Mouse (Mus musculus) limb, embryonic 14.5 days (tissue): ENCODE data around the gene Sos1. TPM values are rescaled to one million over a fixed set of nuclear protein-coding genes. Genes with fewer than 3 reads are reported as not detected.

ENCODE experiments used
- ATAC-seq: fragments of 200-750 bp; cut with Nextera tagmentation; 2 replicates; pipeline ENCODE4 v1.8.0; 2017; ENCODE audit warnings: low read depth, moderate number of reproducible peaks, moderate TSS enrichment; ENCODE audit not compliant: low FRiP score
- DNase-seq: peaks from one replicate; pipeline ENCODE4 v3.0.0-alpha.2; 2015; ENCODE audit warnings: low spot score
- H3K27ac ChIP-seq: fragments of 300-500 bp; sonication (generic); replicated peaks from 2 replicates; pipeline ENCODE4 v1.5.1; 2014; ENCODE audit warnings: low read depth, mild to moderate bottlenecking, low read length, moderate library complexity, mixed read lengths
- H3K27me3 ChIP-seq: fragments of 300-500 bp; sonication (generic); 2 replicates; pipeline ENCODE4 v1.6.1; 2014; ENCODE audit warnings: low read length, mixed read lengths; ENCODE audit not compliant: control insufficient read depth, insufficient read depth
- H3K36me3 ChIP-seq: fragments of 300-500 bp; sonication (generic); 2 replicates; pipeline ENCODE4 v1.6.1; 2014; ENCODE audit warnings: mild to moderate bottlenecking, low read length, moderate library complexity, mixed read lengths; ENCODE audit not compliant: control insufficient read depth, insufficient read depth
- H3K4me1 ChIP-seq: fragments of 300-500 bp; sonication (generic); 2 replicates; pipeline ENCODE4 v1.6.1; 2014; ENCODE audit warnings: antibody characterized with exemption, low read length, mixed read lengths; ENCODE audit not compliant: control insufficient read depth, insufficient read depth
- H3K4me2 ChIP-seq: fragments of 300-500 bp; sonication (generic); replicated peaks from 2 replicates; pipeline ENCODE4 v1.6.1; 2014; ENCODE audit warnings: low read depth, mild to moderate bottlenecking, low read length, moderate library complexity; ENCODE audit not compliant: severe bottlenecking
- H3K4me3 ChIP-seq: fragments of 300-500 bp; sonication (generic); replicated peaks from 2 replicates; pipeline ENCODE4 v1.5.1; 2014; ENCODE audit warnings: low read length
- H3K9ac ChIP-seq: fragments of 300-500 bp; sonication (generic); 2 replicates; pipeline ENCODE4 v1.6.1; 2014; ENCODE audit warnings: mild to moderate bottlenecking, low read depth, low read length, moderate library complexity; ENCODE audit not compliant: severe bottlenecking
- H3K9me3 ChIP-seq: fragments of 300-500 bp; sonication (generic); 2 replicates; pipeline ENCODE4 v1.6.1; 2016; ENCODE audit warnings: low read length; ENCODE audit not compliant: control insufficient read depth
- POLR2A ChIP-seq: fragments of 200-500 bp; IDR thresholded peaks from 2 replicates; pipeline ENCODE4 v1.8.0; 2012; ENCODE audit warnings: inconsistent platforms, mild to moderate bottlenecking, moderate library complexity, borderline replicate concordance; ENCODE audit not compliant: insufficient read depth, insufficient read length; ENCODE audit errors: extremely low read depth
- WGBS: fragments of 180-500 bp; shearing (Covaris S2); extraction: QIAGEN DNeasy Blood & Tissue Kit; methylation state at CpG from one replicate; pipeline ENCODE4 v1.1.7; 2014; 5-methylcytosine and 5-hydroxymethylcytosine counted together
- polyA plus RNA-seq, 2 experiments: library from polyadenylated mRNA; depleted of rRNA in 1 of 2; stranded (reverse) in 1 of 2; unstranded in 1 of 2; fragments of >200 nt; fragmentation: Nextera tagmentation in 1 of 2; extraction: Ambion mirVana in 1 of 2; gene quantifications; 2 replicates each; pipeline versions ENCODE4 v1.2.1 to v1.2.3; 2012 to 2014

Gene Sos1
- polyA plus RNA-seq, 2 experiments: 10.3 to 10.5 TPM

- peaks cover 16% of the 10 kb centered on the region for H3K36me3 ChIP-seq
- H3K9me3 ChIP-seq: no peaks in the 10 kb centered on the region
- no peak overlapping the region for H3K4me2 ChIP-seq
- no peak overlapping the region for H3K4me3 ChIP-seq
- no peak for TF ChIP-seq POLR2A
- no peak overlapping the region for H3K9ac ChIP-seq
- ATAC-seq (no peak), DNase-seq (no peak)
- no peaks in the 10 kb centered on the region for H3K27me3 ChIP-seq
- H3K27ac ChIP-seq: no peak overlapping the region
- H3K4me1 ChIP-seq: 0 out of 2 replicates have a peak, but pooled peaks cover 3% of the 10 kb centered on the region
- 86% methylated on average over 7 of the region's 7 CpGs for WGBS
Measured at GRCm38 (mm10) chr17:80426171-80426570, 54.1 kb downstream of the Sos1 start.

GRCm38 (mm10) chr17:80420998-80421397 is 59.3 kb downstream of the Sos1 start:
- ATAC-seq (no peak), DNase-seq (no peak)
- no peak for TF ChIP-seq POLR2A
- Histone ChIP-seq H3K36me3 (peaks cover 55% of the 10 kb centered on the region), H3K27ac (no peak overlapping the region), H3K4me3 (no peak overlapping the region), H3K27me3 (no peaks in the 10 kb centered on the region), H3K4me1 (no peaks in the 10 kb centered on the region), H3K4me2 (no peak overlapping the region), H3K9ac (no peak overlapping the region), H3K9me3 (no peaks in the 10 kb centered on the region)
- WGBS: 84% methylated on average over 1 of the region's 1 CpGs

GRCm38 (mm10) chr17:80418572-80419210 is 61.6 kb downstream of the Sos1 start:
- Histone ChIP-seq H3K9me3 (no peaks in the 10 kb centered on the region), H3K4me2 (no peak overlapping the region), H3K4me3 (no peak overlapping the region), H3K27ac (no peak overlapping the region), H3K27me3 (no peaks in the 10 kb centered on the region), H3K4me1 (no peaks in the 10 kb centered on the region), H3K36me3 (peaks cover 67% of the 10 kb centered on the region), H3K9ac (no peak overlapping the region)
- ATAC-seq: no peak
- no peak for DNase-seq
- WGBS: 91% methylated on average over 10 of the region's 10 CpGs
- no peak for TF ChIP-seq POLR2A

DNA sequence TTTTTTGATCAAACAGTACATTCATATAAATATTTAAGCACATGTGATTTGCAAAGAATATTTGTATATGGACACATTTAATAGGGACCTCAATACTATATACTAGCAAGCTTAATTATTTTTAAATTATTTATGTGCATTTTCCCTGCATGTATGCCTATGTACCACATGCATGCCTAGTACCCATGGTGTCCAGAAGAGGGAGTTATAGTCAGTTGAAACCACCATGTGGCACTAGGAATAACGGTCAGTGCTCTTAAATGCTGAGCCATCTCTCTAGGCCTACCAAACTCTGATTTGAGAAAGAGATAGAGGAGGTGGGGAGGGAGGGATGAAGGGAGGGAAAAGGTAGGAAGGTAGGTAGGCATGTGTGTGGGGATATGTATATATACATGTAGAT is 69.1 kb downstream of the Sos1 start:
- Histone ChIP-seq H3K9me3 (no peaks in the 10 kb centered on the region), H3K27ac (no peak overlapping the region), H3K9ac (no peak overlapping the region), H3K4me1 (no peaks in the 10 kb centered on the region), H3K36me3 (peaks cover 84% of the 10 kb centered on the region), H3K4me3 (no peak overlapping the region), H3K4me2 (no peak overlapping the region), H3K27me3 (no peaks in the 10 kb centered on the region)
- no peak for TF ChIP-seq POLR2A
- WGBS: 72% methylated on average over 1 of the region's 1 CpGs
- ATAC-seq (no peak), DNase-seq (no peak)

DNA sequence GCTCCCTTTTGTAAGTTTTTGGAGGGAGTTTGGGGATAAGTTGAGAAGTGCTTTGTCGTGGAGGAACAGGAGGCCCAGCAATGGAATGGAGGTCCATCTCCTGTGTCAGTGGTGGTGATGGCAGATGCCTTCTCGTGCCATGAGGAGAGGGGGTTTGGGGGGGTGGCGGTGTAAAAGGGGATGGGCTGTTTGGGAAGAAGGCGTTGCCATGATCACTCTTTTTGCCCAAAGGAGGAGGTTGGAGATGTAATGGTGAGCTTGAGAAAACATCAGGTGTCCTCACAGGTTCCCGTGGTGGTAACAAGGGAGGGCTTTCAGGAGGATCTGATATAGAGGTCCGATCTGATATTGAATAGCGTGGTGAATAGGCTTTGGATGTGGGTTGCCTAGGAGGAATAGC is 82.0 kb downstream of the Sos1 start:
- H3K4me1 ChIP-seq: no peaks in the 10 kb centered on the region
- no peaks in the 10 kb centered on the region for H3K27me3 ChIP-seq
- WGBS: 96% methylated on average over 7 of the region's 7 CpGs
- H3K9me3 ChIP-seq: no peaks in the 10 kb centered on the region
- peaks cover 44% of the 10 kb centered on the region for H3K36me3 ChIP-seq
- ATAC-seq (no peak), DNase-seq (no peak)
- no peak overlapping the region for H3K4me3 ChIP-seq
- H3K9ac ChIP-seq: no peak overlapping the region
- H3K4me2 ChIP-seq: no peak overlapping the region
- H3K27ac ChIP-seq: no peak overlapping the region
- no peak for TF ChIP-seq POLR2A
